Mouse (Mus musculus) naive thymus-derived CD4-positive, alpha-beta T cell, adult 5 months (primary cell): ENCODE data around the gene Pi4k2b. TPM values are rescaled to one million over a fixed set of nuclear protein-coding genes. Genes with fewer than 3 reads are reported as not detected.

ENCODE experiments used
- polyA plus RNA-seq: library from polyadenylated mRNA; unstranded; fragments of 100-300 nt; shearing (Covaris generic); gene quantifications from one replicate; pipeline ENCODE4 v1.2.1, GENCODE M21; 2017

The Pi4k2b gene
- polyA plus RNA-seq: 6.6 TPM

GRCm38 (mm10) chr5:52741391-52742111 is at the start of gene Pi4k2b:
TSS of gene Pi4k2b (plus strand) at chr5:52741574.

DNA sequence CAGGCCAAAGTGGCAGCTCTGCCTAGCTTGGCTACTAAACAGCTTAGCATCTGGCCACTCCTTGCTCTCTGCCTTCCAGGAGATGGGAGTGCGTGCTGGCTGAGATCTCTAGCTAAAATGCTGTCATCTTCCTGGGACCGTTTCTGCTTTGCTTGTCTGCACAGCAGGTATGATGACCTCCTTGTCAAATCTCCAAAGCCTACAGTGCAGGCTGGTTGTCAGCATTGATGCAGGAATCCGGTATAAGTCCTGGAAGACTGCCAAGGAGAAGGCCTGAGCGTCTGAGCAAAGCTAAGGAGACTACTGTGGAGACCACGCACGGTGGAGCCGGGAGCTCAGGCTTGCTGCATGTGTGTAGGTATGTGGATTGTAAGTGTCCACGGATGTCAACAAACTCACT is 33.9 kb downstream of the Pi4k2b start, which contains the start of gene Zcchc4:
Gene Zcchc4 (plus strand): TSS at position 173 of the 400 bp plus-strand sequence.

Other genes starting within 250 kb of the Pi4k2b start
- not detected for gene Lgi2, start 175.1 kb upstream of the Pi4k2b start, polyA plus RNA-seq
- gene Sepsecs, start 71.9 kb upstream of the Pi4k2b start, polyA plus RNA-seq: 8.3 TPM
- 14.1 TPM for gene Zcchc4, start 33.8 kb downstream of the Pi4k2b start, polyA plus RNA-seq
- 36.1 TPM for gene Anapc4, start 92.4 kb downstream of the Pi4k2b start, polyA plus RNA-seq